Mouse (Mus musculus) neural tube, embryonic 12.5 days (tissue): Measurements from ENCODE around the gene Adam33. TPM values are rescaled to one million over a fixed set of nuclear protein-coding genes. Genes with fewer than 3 reads are reported as not detected.

Source experiments
- ATAC-seq: fragments of 200-750 bp; cut with Nextera tagmentation; 2 replicates; pipeline ENCODE4 v1.8.0; 2017; ENCODE audit warnings: low read depth, mild to moderate bottlenecking, moderate TSS enrichment, moderate library complexity; ENCODE audit not compliant: low FRiP score
- H3K27ac ChIP-seq: fragments of 300-500 bp; sonication (generic); 2 replicates; pipeline ENCODE4 v1.5.1; 2016
- H3K27me3 ChIP-seq: fragments of 300-500 bp; sonication (generic); replicated peaks from 2 replicates; pipeline ENCODE4 v1.6.1; 2016; ENCODE audit warnings: mild to moderate bottlenecking
- H3K36me3 ChIP-seq: fragments of 300-500 bp; sonication (generic); 2 replicates; pipeline ENCODE4 v1.6.1; 2016; ENCODE audit warnings: mild to moderate bottlenecking
- H3K4me1 ChIP-seq: fragments of 300-500 bp; sonication (generic); 2 replicates; pipeline ENCODE4 v1.6.1; 2016
- H3K4me2 ChIP-seq: fragments of 300-500 bp; sonication (generic); replicated peaks from 2 replicates; pipeline ENCODE4 v1.6.1; 2016; ENCODE audit warnings: mild to moderate bottlenecking
- H3K4me3 ChIP-seq: fragments of 300-500 bp; sonication (generic); 2 replicates; pipeline ENCODE4 v1.5.1; 2016
- H3K9ac ChIP-seq: fragments of 300-500 bp; sonication (generic); 2 replicates; pipeline ENCODE4 v1.6.1; 2016; ENCODE audit warnings: mild to moderate bottlenecking
- H3K9me3 ChIP-seq: fragments of 300-500 bp; sonication (generic); 2 replicates; pipeline ENCODE4 v1.6.1; 2016; ENCODE audit warnings: mild to moderate bottlenecking
- WGBS: fragments of 180-500 bp; shearing (Covaris S2); methylation state at CpG from one replicate; pipeline ENCODE4 v1.1.7; 2016; 5-methylcytosine and 5-hydroxymethylcytosine counted together
- polyA plus RNA-seq: library from polyadenylated mRNA; unstranded; fragments of >200 nt; fragmentation: Nextera tagmentation; extraction: Ambion mirVana; gene quantifications from 2 replicates; pipeline ENCODE4 v1.2.1, GENCODE M21; 2016

Gene Adam33
- polyA plus RNA-seq, 1 experiment from 2014 or later, result 0.98 TPM

- H3K4me2 ChIP-seq, result peak overlapping the region; percentile 32; the same call in 1 of the 2 replicates
- 0 out of 2 replicates have a peak, but pooled peaks have one; percentile 23 for ATAC-seq
- no peak overlapping the region for H3K27ac ChIP-seq
- peaks cover 29% of the 10 kb centered on the region for H3K4me1 ChIP-seq
- peaks cover 54% of the 10 kb centered on the region for H3K27me3 ChIP-seq
- 0 out of 2 replicates have a peak overlapping the region, but pooled peaks have one; percentile 5 for H3K4me3 ChIP-seq
- H3K9me3 ChIP-seq, result no peaks in the 10 kb centered on the region
- 5% methylated on average over 10 of the region's 10 CpGs for WGBS
- H3K9ac ChIP-seq, result no peak overlapping the region
- H3K36me3 ChIP-seq, result no peaks in the 10 kb centered on the region
Observed at GRCm38 (mm10) chr2:131055631-131056030, 8.0 kb downstream of the Adam33 start.

- Histone ChIP-seq H3K4me2 (peak overlapping the region; percentile 52), H3K9ac (no peak overlapping the region), H3K27me3 (peaks cover 54% of the 10 kb centered on the region), H3K36me3 (no peaks in the 10 kb centered on the region), H3K4me1 (peaks cover 29% of the 10 kb centered on the region), H3K4me3 (peak overlapping the region; percentile 20), H3K9me3 (no peaks in the 10 kb centered on the region), H3K27ac (no peak overlapping the region)
- 0 out of 2 replicates have a peak, but pooled peaks have one; percentile 20 for ATAC-seq
- whole genome bisulfite sequencing, result 2% methylated on average over 21 of the region's 21 CpGs
Observed at GRCm38 (mm10) chr2:131054646-131055264, 8.9 kb downstream of the Adam33 start.

DNA sequence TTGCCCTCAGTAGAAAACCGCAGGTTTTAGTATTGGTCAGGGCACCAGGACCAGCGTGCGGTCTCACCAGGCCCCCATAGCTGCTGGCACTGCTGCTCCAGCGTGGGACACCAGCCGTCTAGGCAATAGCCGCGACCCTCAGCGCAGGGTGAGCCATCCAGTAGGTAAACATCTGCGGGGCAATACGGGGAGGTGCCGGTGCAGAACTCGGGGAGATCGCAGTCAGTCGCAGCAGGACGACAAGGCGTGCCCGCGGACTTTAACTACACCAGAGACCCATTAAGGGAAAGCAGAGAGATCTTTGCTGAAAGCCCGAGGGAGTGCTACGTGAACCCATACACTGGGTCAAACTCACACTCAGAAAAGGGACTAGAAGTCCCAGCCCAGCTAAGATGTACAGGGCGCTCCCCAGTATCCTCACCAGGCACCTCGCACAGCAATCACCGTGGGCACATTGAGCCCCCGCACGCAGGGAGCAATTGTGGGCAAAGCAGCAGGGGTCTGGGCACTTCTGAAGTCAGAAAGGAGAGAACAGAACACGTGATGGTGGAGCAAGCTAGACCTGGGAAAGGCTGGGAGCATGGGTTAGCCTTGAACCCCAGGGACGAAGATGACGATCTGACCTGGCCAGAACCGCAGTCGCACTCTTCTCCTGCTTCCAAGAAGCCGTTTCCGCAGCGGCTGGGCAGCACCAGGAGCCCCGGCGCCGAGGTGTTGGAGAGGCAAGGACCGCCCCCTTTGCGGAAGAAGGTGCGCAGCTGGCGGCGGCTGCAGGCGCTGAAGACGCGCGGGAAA, 9.6 kb downstream of the Adam33 start:
- Histone ChIP-seq H3K27me3 (peaks cover 54% of the 10 kb centered on the region), H3K4me1 (peaks cover 29% of the 10 kb centered on the region), H3K9ac (0 out of 2 replicates have a peak overlapping the region, but pooled peaks have one; percentile 29), H3K4me3 (peak overlapping the region; percentile 20), H3K36me3 (no peaks in the 10 kb centered on the region), H3K9me3 (no peaks in the 10 kb centered on the region), H3K27ac (no peak overlapping the region), H3K4me2 (peak overlapping the region; percentile 52)
- no peak for ATAC-seq
- under 1% methylated on average over 45 of the region's 45 CpGs for WGBS

DNA sequence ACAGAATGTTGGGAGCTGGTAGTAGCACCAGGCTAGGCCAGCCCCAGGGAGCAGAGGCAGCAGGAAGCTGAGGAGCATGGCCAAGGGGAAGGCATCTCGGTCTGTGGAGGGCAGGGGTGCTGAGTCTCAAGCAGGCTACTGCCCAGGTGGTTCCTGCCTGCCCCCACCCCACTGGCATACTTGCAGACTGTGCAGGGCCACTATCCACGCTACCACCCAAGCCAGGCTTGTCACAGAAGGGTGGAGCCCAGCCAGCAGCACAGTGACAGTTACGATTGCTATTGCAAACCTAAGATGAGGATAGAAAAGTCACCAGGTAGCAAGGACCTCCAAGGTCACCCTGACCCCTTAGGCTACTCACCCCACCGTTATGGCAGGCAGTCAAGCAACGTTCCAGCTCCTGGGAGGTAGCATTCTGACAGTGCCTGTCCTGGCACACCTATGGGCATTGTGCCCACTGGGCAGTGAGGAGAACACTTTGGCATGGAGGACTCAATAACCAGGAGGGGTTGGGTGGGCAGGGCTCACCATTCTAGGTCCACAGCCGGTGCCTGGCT, 10.7 kb downstream of the Adam33 start:
- 63% methylated on average over 6 of the region's 6 CpGs for WGBS
- Histone ChIP-seq H3K36me3 (no peaks in the 10 kb centered on the region), H3K27ac (no peak overlapping the region), H3K9ac (no peak overlapping the region), H3K4me3 (no peak overlapping the region), H3K27me3 (peaks cover 54% of the 10 kb centered on the region), H3K4me2 (no peak overlapping the region), H3K4me1 (peaks cover 29% of the 10 kb centered on the region), H3K9me3 (no peaks in the 10 kb centered on the region)
- no peak for ATAC-seq

- Histone ChIP-seq H3K27ac (no peak overlapping the region), H3K27me3 (peaks cover 54% of the 10 kb centered on the region), H3K9me3 (no peaks in the 10 kb centered on the region), H3K4me1 (peaks cover 29% of the 10 kb centered on the region), H3K9ac (no peak overlapping the region), H3K36me3 (no peaks in the 10 kb centered on the region), H3K4me2 (no peak overlapping the region), H3K4me3 (no peak overlapping the region)
- WGBS, result 70% methylated on average over 5 of the region's 5 CpGs
- no peak for ATAC-seq
Observed at GRCm38 (mm10) chr2:131052043-131052442, 11.6 kb downstream of the Adam33 start.

GRCm38 (mm10) chr2:131046025-131046424, 17.6 kb downstream of the Adam33 start:
- 81% methylated on average over 2 of the region's 2 CpGs for WGBS

DNA sequence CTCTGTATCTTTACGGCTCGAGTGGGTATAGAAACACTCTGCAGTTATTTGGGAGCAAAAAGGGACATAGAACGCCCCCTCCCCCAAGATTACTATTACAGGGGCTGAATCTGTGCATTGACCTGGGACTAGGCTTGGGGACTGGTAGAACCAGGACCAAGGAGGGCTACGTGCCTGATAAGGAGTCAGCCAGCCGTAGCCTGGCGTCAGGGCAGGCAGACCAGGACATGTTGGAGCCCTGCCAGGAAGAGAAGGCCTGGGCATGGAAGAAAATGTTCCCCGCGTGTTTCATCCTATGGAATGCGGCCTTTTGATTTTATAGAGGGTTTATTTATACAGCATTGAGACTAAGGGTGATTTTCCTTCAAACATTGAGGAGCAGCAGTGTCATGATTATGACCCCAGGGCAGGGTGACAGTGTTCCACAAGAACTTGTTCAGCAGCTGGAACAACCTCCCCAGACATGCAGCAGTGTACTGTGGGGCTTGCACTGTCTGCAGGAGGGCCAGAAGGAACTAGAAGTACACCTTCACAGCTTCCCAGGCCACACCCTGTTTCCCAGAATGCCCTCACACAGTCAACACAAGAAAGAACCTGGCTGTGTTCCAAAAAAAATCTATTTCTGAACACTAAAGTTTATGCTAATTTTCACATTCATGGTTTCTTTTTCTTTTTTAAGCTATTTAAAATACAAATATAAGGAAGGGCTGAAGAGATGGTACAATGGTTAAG, 18.5 kb downstream of the Adam33 start:
- Histone ChIP-seq H3K27me3 (peaks cover 30% of the 10 kb centered on the region), H3K36me3 (no peaks in the 10 kb centered on the region), H3K9me3 (no peaks in the 10 kb centered on the region), H3K4me1 (peaks cover 19% of the 10 kb centered on the region), H3K4me3 (no peak overlapping the region), H3K4me2 (no peak overlapping the region), H3K9ac (no peak overlapping the region), H3K27ac (no peak overlapping the region)
- 89% methylated on average over 9 of the region's 9 CpGs for WGBS
- no peak for ATAC-seq

More at GRCm38 (mm10) chr2:131046025-131046424, 17.6 kb downstream of the Adam33 start:
- Histone ChIP-seq H3K4me2 (no peak overlapping the region), H3K27me3 (peaks cover 23% of the 10 kb centered on the region), H3K4me3 (no peak overlapping the region), H3K4me1 (peaks cover 14% of the 10 kb centered on the region; the same call in 1 of the 2 replicates), H3K9me3 (no peaks in the 10 kb centered on the region), H3K27ac (no peak overlapping the region), H3K36me3 (no peaks in the 10 kb centered on the region), H3K9ac (no peak overlapping the region)
- ATAC-seq, result no peak

DNA sequence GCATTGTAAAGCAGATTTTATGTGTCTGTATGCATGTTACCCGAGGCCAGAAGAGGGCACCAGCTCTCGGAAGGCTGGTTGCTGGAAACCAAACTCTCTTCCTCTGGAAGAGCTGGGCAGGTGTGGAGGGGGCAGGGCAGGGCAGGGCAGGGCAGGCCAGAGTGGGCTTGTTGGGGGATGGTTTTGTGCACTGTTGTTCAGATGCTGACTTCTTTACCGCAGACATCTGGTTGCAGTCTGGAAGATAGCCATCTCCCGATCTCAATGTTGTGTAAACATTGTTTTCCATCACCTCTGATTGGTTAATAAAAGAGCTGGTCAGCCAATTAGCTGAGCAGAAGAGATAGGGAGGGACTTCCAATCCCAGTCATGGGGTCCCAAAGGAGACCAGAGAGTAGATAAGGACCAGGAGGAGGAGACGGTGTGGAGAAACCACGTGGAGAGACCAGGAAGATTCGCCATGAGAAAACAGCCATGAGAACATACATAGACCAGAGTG, 19.2 kb downstream of the Adam33 start:
- Histone ChIP-seq H3K27ac (no peak overlapping the region), H3K4me3 (no peak overlapping the region), H3K27me3 (peaks cover 38% of the 10 kb centered on the region), H3K9ac (no peak overlapping the region), H3K36me3 (no peaks in the 10 kb centered on the region), H3K9me3 (no peaks in the 10 kb centered on the region), H3K4me2 (0 out of 2 replicates have a peak overlapping the region, but pooled peaks have one; percentile 12), H3K4me1 (peaks cover 19% of the 10 kb centered on the region)
- no peak for ATAC-seq
- WGBS, result 19% methylated on average over 7 of the region's 7 CpGs

- H3K27ac ChIP-seq, result no peak within 1 kb of the TSS
- peaks cover 19% of the 10 kb centered on the region for H3K4me1 ChIP-seq
- no peaks in the 10 kb centered on the region for H3K36me3 ChIP-seq
- H3K9ac ChIP-seq, result no peak within 1 kb of the TSS
- H3K27me3 ChIP-seq, result peaks cover 42% of the 10 kb centered on the region
- ATAC-seq, result no peak
- peak within 1 kb of the TSS; percentile 83; the same call in 1 of the 2 replicates for H3K4me2 ChIP-seq
- H3K9me3 ChIP-seq, result no peaks in the 10 kb centered on the region
- 58% methylated on average over 2 of the region's 2 CpGs for WGBS
- no peak within 1 kb of the TSS for H3K4me3 ChIP-seq
Observed at GRCm38 (mm10) chr2:131042988-131043387, 20.6 kb downstream of the Adam33 start, which contains the start of gene Gfra4. TSS of gene Gfra4 (minus strand) at chr2:131043088.

- peaks cover 19% of the 10 kb centered on the region for H3K4me1 ChIP-seq
- ATAC-seq, result peak; percentile 73
- no peaks in the 10 kb centered on the region for H3K9me3 ChIP-seq
- H3K36me3 ChIP-seq, result no peaks in the 10 kb centered on the region
- H3K27me3 ChIP-seq, result peaks cover 42% of the 10 kb centered on the region
- H3K4me2 ChIP-seq, result peak overlapping the region; percentile 83
- H3K9ac ChIP-seq, result peak overlapping the region; percentile 51
- peak overlapping the region; percentile 47 for H3K4me3 ChIP-seq
- WGBS, result 2% methylated on average over 115 of the region's 115 CpGs
- H3K27ac ChIP-seq, result no peak overlapping the region
Observed at GRCm38 (mm10) chr2:131040854-131041825, 22.5 kb downstream of the Adam33 start.

GRCm38 (mm10) chr2:131038675-131039074, 24.9 kb downstream of the Adam33 start:
- Histone ChIP-seq H3K36me3 (no peaks in the 10 kb centered on the region), H3K4me3 (no peak overlapping the region), H3K9me3 (no peaks in the 10 kb centered on the region), H3K4me2 (no peak overlapping the region), H3K27me3 (peaks cover 42% of the 10 kb centered on the region), H3K9ac (no peak overlapping the region), H3K27ac (no peak overlapping the region), H3K4me1 (peaks cover 14% of the 10 kb centered on the region)
- ATAC-seq, result no peak
- WGBS, result 79% methylated on average over 5 of the region's 5 CpGs
